Mouse (Mus musculus): ENCODE measurements at regions not wholly inside any gene's neighbourhood (a gene's known extent, or its start where the extent isn't known, plus 50 kb on each side); places are given as distances from the start of the nearest gene placed in this dataset.

DNA sequence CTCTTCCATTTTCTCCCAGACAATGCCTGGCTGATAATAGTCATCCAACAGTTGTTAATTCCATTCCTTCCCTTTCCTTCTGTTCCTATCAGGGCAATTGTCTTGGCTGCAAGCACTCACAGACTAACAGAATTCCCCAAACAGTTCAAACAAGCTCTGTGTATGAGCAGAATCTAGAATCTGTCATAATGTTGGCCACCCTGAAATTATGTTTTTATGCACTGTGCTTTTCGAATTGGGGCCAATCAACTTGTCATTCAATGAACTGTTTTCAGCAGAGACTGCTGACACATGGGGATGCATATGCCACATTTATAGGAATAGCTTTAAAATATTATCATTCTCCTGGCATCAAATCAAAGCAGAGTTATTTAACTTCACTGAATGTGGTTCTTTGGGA, 235.8 kb upstream of the Tmtc4 start:
- no peak overlapping the region for H3K27ac ChIP-seq (ENCODE audit: low read depth, low read length)
- ATAC-seq (replicated peaks; ENCODE audit: low FRiP score) (no peak), DNase-seq (ENCODE audit: low spot score) (no peak)
- no peaks in the 10 kb centered on the region for H3K27me3 ChIP-seq (replicated peaks; ENCODE audit: control insufficient read depth, insufficient read depth, low read length)
- no peak overlapping the region for H3K9ac ChIP-seq (ENCODE audit: low read depth, low read length)
- H3K4me2 ChIP-seq = no peak overlapping the region
- 72% methylated on average over 1 of the region's 1 CpGs for WGBS
- H3K4me3 ChIP-seq (ENCODE audit: low read depth, low read length) = no peak overlapping the region
- H3K9me3 ChIP-seq (ENCODE audit: control insufficient read depth, low read length) = no peaks in the 10 kb centered on the region
- H3K36me3 ChIP-seq (ENCODE audit: control insufficient read depth, insufficient read depth, low read length) = no peaks in the 10 kb centered on the region
- H3K4me1 ChIP-seq (replicated peaks; ENCODE audit: control insufficient read depth, insufficient read depth, low read length) = no peaks in the 10 kb centered on the region

DNA sequence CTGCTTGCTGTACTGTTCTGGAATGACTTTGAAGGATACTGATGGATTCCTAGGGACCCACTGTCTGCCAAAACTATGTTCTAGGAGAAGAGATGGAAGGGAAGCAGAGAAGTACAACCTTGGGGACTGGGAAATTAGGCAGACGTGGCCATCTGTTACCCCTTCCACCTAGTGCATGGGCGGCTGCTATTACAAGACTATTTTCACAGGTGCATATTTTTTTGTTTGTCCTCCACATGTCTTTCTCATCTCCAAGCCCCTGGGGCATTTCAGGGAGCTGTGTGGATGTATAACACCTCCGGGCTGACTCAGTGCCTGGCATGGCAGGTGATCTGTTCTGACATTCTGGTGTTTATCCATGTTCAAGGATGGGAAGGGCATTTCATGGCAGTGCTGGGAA, 226.4 kb upstream of the Tmtc4 start:
- WGBS = 69% methylated on average over 3 of the region's 3 CpGs

DNA sequence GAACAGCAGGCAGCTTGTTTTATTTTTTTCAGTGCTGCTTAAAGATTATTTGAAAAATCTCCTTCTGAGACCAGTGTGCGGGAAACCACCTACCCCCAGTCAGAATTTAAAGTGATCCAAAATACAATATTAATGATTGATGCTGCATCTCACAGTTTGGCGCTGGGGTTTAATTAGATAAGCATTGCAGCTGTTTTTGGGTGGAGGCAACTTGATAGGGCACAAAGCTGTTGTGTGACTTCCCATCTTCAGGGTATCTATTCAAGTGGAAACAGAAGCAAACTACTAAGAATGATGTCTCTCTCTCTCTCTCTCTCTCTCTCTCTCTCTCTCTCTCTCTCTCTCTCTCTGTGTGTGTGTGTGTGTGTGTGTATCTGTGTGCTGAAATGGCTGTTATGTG, 219.0 kb upstream of the Tmtc4 start:
- 74% methylated on average over 2 of the region's 2 CpGs for WGBS
- no peak for ATAC-seq (replicated peaks; ENCODE audit: low FRiP score)
- DNase-seq (ENCODE audit: low spot score) = no peak
- no peaks in the 10 kb centered on the region for H3K9me3 ChIP-seq (ENCODE audit: control insufficient read depth, low read length)
- no peak overlapping the region for H3K9ac ChIP-seq (ENCODE audit: low read depth, low read length)
- no peaks in the 10 kb centered on the region for H3K27me3 ChIP-seq (replicated peaks; ENCODE audit: control insufficient read depth, insufficient read depth, low read length)
- no peak overlapping the region for H3K4me3 ChIP-seq (ENCODE audit: low read depth, low read length)
- H3K36me3 ChIP-seq (ENCODE audit: control insufficient read depth, insufficient read depth, low read length) = no peaks in the 10 kb centered on the region
- H3K27ac ChIP-seq (ENCODE audit: low read depth, low read length) = no peak overlapping the region
- no peaks in the 10 kb centered on the region for H3K4me1 ChIP-seq (replicated peaks; ENCODE audit: control insufficient read depth, insufficient read depth, low read length)
- H3K4me2 ChIP-seq = no peak overlapping the region

More for the DNA sequence above, 226.4 kb upstream of the Tmtc4 start:
- Histone ChIP-seq H3K4me2 (no peak overlapping the region), H3K9me3 (ENCODE audit: control insufficient read depth, low read length) (no peaks in the 10 kb centered on the region), H3K4me3 (ENCODE audit: low read depth, low read length) (no peak overlapping the region), H3K9ac (ENCODE audit: low read depth, low read length) (no peak overlapping the region), H3K4me1 (replicated peaks; ENCODE audit: control insufficient read depth, insufficient read depth, low read length) (no peaks in the 10 kb centered on the region), H3K36me3 (ENCODE audit: control insufficient read depth, insufficient read depth, low read length) (no peaks in the 10 kb centered on the region), H3K27ac (ENCODE audit: low read depth, low read length) (no peak overlapping the region), H3K27me3 (replicated peaks; ENCODE audit: control insufficient read depth, insufficient read depth, low read length) (no peaks in the 10 kb centered on the region)
- ATAC-seq (replicated peaks; ENCODE audit: low FRiP score) (no peak), DNase-seq (ENCODE audit: low spot score) (no peak)

DNA sequence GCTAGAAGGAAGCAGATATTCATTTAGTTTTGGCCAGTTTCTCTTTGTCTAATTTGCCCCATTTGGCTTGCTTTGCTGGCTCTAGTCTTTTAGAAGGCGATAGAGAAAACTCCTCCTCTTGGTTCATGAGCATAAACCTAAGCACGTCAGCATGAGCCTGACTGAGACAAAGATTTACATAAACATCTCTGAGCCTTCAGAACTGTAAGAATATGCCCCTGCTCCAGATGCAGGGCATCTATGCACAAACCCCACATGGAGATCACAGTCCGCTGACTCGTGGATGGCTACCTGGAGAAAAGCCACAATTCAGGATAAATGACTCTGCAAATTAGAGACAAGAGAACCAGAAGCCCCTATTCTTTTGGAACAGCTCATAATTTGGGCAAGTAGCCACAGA, 218.5 kb upstream of the Tmtc4 start:
- H3K9ac ChIP-seq (ENCODE audit: low read depth, low read length) = no peak overlapping the region
- no peak for ATAC-seq (replicated peaks; ENCODE audit: low FRiP score)
- no peaks in the 10 kb centered on the region for H3K4me1 ChIP-seq (replicated peaks; ENCODE audit: control insufficient read depth, insufficient read depth, low read length)
- WGBS = 70% methylated on average over 4 of the region's 4 CpGs
- H3K27me3 ChIP-seq (replicated peaks; ENCODE audit: control insufficient read depth, insufficient read depth, low read length) = no peaks in the 10 kb centered on the region
- no peak overlapping the region for H3K4me2 ChIP-seq
- H3K36me3 ChIP-seq (ENCODE audit: control insufficient read depth, insufficient read depth, low read length) = no peaks in the 10 kb centered on the region
- no peaks in the 10 kb centered on the region for H3K9me3 ChIP-seq (ENCODE audit: control insufficient read depth, low read length)
- no peak overlapping the region for H3K27ac ChIP-seq (ENCODE audit: low read depth, low read length)
- no peak for DNase-seq (ENCODE audit: low spot score)
- H3K4me3 ChIP-seq (ENCODE audit: low read depth, low read length) = no peak overlapping the region

GRCm38 (mm10) chr14:123201426-123202274, 217.8 kb upstream of the Tmtc4 start:
- H3K4me1 ChIP-seq (replicated peaks; ENCODE audit: control insufficient read depth, insufficient read depth, low read length) = no peaks in the 10 kb centered on the region
- H3K4me3 ChIP-seq (ENCODE audit: low read depth, low read length) = no peak overlapping the region
- no peaks in the 10 kb centered on the region for H3K27me3 ChIP-seq (replicated peaks; ENCODE audit: control insufficient read depth, insufficient read depth, low read length)
- DNase-seq (ENCODE audit: low spot score) (no peak), ATAC-seq (replicated peaks; ENCODE audit: low FRiP score) (no peak)
- WGBS = 72% methylated on average over 14 of the region's 14 CpGs
- no peak overlapping the region for H3K27ac ChIP-seq (ENCODE audit: low read depth, low read length)
- no peak overlapping the region for H3K9ac ChIP-seq (ENCODE audit: low read depth, low read length)
- no peaks in the 10 kb centered on the region for H3K9me3 ChIP-seq (ENCODE audit: control insufficient read depth, low read length)
- no peaks in the 10 kb centered on the region for H3K36me3 ChIP-seq (ENCODE audit: control insufficient read depth, insufficient read depth, low read length)
- H3K4me2 ChIP-seq = no peak overlapping the region

DNA sequence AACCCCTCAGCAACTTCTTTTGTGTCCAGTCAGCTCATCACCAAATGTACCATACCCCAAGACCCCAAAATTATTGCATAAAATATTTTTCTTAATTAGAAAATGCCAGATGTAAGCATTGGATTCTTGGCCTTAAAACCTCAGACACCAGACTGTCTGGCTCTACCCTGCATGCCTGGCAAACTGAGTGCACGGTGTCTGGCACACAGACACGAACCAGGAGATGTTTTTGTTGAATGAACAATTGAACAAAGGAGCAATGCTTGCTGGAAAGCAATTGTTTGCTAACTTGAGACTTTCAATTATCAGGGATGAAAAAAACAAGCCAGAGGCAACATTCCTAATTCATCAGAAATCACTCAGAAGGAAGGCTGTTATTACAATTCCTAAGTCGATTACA, 215.3 kb upstream of the Tmtc4 start:
- Histone ChIP-seq H3K36me3 (ENCODE audit: control insufficient read depth, insufficient read depth, low read length) (no peaks in the 10 kb centered on the region), H3K27ac (ENCODE audit: low read depth, low read length) (no peak overlapping the region), H3K9ac (ENCODE audit: low read depth, low read length) (no peak overlapping the region), H3K4me2 (no peak overlapping the region), H3K27me3 (replicated peaks; ENCODE audit: control insufficient read depth, insufficient read depth, low read length) (no peaks in the 10 kb centered on the region), H3K4me1 (replicated peaks; ENCODE audit: control insufficient read depth, insufficient read depth, low read length) (no peaks in the 10 kb centered on the region), H3K9me3 (ENCODE audit: control insufficient read depth, low read length) (no peaks in the 10 kb centered on the region), H3K4me3 (ENCODE audit: low read depth, low read length) (no peak overlapping the region)
- 81% methylated on average over 3 of the region's 3 CpGs for WGBS
- ATAC-seq (replicated peaks; ENCODE audit: low FRiP score) = no peak
- no peak for DNase-seq (ENCODE audit: low spot score)

- H3K36me3 ChIP-seq (ENCODE audit: control insufficient read depth, insufficient read depth, low read length) = no peaks in the 10 kb centered on the region
- no peak for ATAC-seq (replicated peaks; ENCODE audit: low FRiP score)
- H3K9me3 ChIP-seq (ENCODE audit: control insufficient read depth, low read length) = no peaks in the 10 kb centered on the region
- 79% methylated on average over 2 of the region's 2 CpGs for WGBS
- no peak for DNase-seq (ENCODE audit: low spot score)
- H3K4me1 ChIP-seq (replicated peaks; ENCODE audit: control insufficient read depth, insufficient read depth, low read length) = no peaks in the 10 kb centered on the region
- H3K27ac ChIP-seq (ENCODE audit: low read depth, low read length) = no peak overlapping the region
- no peak overlapping the region for H3K9ac ChIP-seq (ENCODE audit: low read depth, low read length)
- H3K27me3 ChIP-seq (replicated peaks; ENCODE audit: control insufficient read depth, insufficient read depth, low read length) = no peaks in the 10 kb centered on the region
- no peak overlapping the region for H3K4me2 ChIP-seq
- no peak overlapping the region for H3K4me3 ChIP-seq (ENCODE audit: low read depth, low read length)
These were observed 208.7 kb upstream of the Tmtc4 start for GRCm38 (mm10) chr14:123192574-123192973.

GRCm38 (mm10) chr14:123190729-123191128, 206.9 kb upstream of the Tmtc4 start:
- no peak overlapping the region for H3K4me3 ChIP-seq (ENCODE audit: low read depth, low read length)
- no peaks in the 10 kb centered on the region for H3K27me3 ChIP-seq (replicated peaks; ENCODE audit: control insufficient read depth, insufficient read depth, low read length)
- H3K9me3 ChIP-seq (ENCODE audit: control insufficient read depth, low read length) = no peaks in the 10 kb centered on the region
- no peak for DNase-seq (ENCODE audit: low spot score)
- no peak overlapping the region for H3K27ac ChIP-seq (ENCODE audit: low read depth, low read length)
- H3K4me1 ChIP-seq (replicated peaks; ENCODE audit: control insufficient read depth, insufficient read depth, low read length) = no peaks in the 10 kb centered on the region
- no peak for ATAC-seq (replicated peaks; ENCODE audit: low FRiP score)
- no peaks in the 10 kb centered on the region for H3K36me3 ChIP-seq (ENCODE audit: control insufficient read depth, insufficient read depth, low read length)
- H3K4me2 ChIP-seq = no peak overlapping the region
- H3K9ac ChIP-seq (ENCODE audit: low read depth, low read length) = no peak overlapping the region

- Histone ChIP-seq H3K4me1 (replicated peaks; ENCODE audit: control insufficient read depth, insufficient read depth, low read length) (no peaks in the 10 kb centered on the region), H3K36me3 (ENCODE audit: control insufficient read depth, insufficient read depth, low read length) (no peaks in the 10 kb centered on the region), H3K4me3 (ENCODE audit: low read depth, low read length) (no peak overlapping the region), H3K27ac (ENCODE audit: low read depth, low read length) (no peak overlapping the region), H3K27me3 (replicated peaks; ENCODE audit: control insufficient read depth, insufficient read depth, low read length) (no peaks in the 10 kb centered on the region), H3K9ac (ENCODE audit: low read depth, low read length) (no peak overlapping the region), H3K9me3 (ENCODE audit: control insufficient read depth, low read length) (no peaks in the 10 kb centered on the region), H3K4me2 (no peak overlapping the region)
- no peak for ATAC-seq (replicated peaks; ENCODE audit: low FRiP score)
- DNase-seq (ENCODE audit: low spot score) = no peak
- WGBS = 69% methylated on average over 11 of the region's 11 CpGs
These were observed 203.6 kb upstream of the Tmtc4 start for GRCm38 (mm10) chr14:123187270-123188058.

All from liver, embryonic 11.5 days (tissue).